Mouse (Mus musculus): ENCODE measurements at regions not wholly inside any gene's neighbourhood (a gene's known extent, or its start where the extent isn't known, plus 50 kb on each side); places are given as distances from the start of the nearest gene placed in this dataset.

DNA sequence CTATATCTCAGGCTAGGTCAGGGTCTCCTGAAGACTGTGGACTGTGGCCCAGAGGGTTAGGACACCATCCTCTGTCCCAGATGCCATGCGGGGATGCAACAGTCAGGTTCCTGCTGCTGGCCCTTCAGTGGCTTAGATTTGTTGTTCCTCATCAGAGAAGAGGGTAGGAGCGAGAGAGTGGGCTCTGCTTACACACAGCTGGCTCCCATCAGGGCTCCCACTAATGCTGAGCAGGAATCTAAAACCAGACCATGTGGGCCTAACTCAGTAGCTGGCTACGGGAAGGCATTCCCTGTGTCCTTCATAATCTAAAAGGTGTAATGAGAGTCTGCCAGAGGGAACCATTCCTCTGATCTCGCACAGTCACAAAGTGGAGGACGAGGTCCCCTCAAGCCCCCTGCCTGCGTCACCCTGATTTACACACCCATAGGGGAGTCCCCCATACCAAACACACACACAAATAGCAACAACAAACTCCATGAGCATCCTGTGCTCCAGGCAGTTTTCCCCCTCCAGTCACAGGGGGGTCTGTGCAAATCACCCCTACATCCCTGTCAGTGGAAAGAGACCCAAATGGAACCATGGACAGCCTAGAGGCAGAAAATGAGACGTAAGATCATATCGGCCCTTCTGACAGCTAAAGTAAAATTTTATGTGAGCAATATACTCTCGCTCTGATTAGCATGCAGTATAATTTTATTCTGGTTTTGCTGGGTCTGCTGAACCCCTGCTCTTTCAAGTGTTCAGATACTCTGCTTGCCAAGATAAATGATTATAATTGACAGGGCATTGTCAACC, 234.8 kb downstream of the 3110018I06Rik start:
- DNase-seq (ENCODE audit: low spot score in 2 of 2) = no peak

DNA sequence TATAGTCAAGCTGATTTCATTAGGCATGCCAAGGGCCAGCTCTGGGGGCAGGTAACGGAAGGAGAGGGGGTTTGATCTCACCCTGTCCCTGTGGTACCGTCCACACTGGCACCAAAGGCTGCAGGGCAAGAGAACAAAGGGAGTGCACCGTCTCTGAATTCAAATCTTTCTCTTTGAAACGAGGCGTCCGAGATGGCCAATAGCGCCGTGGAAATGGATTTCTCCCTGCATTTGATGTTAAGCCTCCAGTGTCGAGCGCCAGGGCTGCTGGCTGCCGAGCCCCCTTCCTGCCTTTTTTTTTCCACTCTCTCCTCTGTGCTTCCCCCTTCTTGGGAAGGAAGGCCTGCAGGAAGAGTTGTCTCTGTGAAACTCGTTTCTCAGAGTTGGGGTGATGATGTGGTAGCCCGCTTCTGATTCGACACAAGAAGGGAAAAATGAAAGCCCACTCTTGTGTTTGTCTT, 235.5 kb downstream of the 3110018I06Rik start:
- DNase-seq (ENCODE audit: low spot score in 2 of 2) = no peak

DNA sequence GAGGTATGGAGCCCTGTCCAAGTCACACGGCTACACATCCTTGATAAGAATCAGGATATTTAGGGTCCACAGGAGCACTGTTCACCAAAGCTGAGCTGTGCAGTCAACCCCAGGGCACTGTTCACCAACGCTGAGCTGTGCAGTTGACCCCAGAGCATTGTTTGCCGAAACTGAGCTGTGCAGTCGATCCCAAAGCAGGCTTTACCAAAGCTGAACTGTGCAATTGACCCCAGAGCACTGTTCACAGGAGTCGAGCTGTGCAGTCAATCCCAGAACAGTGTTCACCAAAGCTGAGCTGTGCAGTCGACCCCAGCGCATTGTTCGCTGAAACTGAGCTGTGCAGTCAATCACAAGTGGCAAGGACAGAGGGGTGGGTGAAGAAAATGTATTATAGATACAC, 236.0 kb downstream of the 3110018I06Rik start:
- no peak for DNase-seq (ENCODE audit: low spot score in 2 of 2)

DNA sequence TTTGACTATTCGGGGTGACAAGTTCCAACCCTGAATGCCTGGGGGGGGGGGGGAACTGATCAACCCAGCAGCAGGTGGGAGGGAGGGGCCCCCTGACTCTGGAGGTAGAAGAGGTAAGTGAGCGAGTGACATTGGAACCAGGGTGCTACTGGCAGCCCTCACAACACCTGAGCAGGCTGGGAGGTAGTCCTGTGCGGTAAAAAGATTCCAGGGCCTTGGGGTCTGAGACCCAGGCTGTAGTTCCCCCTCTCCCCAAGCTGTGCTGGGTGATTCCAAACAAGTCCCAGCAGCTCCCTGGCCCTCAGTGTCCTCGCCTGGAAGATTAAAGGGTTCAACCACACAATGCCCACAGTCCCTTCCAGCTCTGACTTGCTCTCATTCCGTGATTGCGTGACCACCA, 240.4 kb downstream of the 3110018I06Rik start:
- DNase-seq (ENCODE audit: low spot score in 2 of 2) = peak in 1 of 2 experiments; percentile 54

DNA sequence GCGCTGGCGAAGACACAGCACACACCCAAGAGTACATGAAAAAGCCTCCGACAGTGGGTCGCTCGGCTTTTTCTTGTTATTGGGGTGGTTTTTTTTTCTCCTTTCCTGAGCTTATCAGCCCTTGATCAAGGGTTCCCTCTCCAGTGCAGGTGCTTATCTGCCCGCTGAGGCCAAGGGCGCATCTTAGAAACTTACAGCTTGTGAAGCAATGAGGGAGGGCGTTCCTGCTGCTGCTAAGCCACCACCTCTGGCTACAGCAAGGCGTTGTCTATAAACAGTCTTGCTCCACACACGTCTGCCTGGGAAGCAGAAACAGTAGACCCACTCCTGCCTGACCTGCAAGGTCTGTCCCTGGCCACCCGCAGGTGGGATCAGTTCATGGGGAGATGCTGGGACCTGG, 240.9 kb downstream of the 3110018I06Rik start:
- no peak for DNase-seq (ENCODE audit: low spot score in 2 of 2)

DNA sequence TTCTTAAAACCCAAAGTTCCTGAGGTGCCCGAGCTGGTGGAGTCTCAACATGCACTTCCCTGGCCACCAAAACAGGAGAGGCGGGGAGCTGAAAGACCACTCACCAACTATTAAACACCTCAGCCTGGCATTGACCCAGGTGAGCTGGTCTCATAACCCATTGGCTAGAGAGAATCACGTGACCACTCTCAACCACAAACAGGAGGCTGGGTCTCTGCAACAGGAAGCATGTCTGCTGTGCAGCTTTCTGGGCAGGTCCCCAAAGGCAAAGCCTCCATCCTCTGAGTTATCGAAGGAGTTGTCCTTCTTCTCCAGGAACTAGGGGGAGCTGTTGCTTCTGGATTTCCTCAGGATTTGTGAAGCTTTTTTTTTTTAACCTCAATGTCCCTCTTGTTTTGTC, 242.5 kb downstream of the 3110018I06Rik start:
- no peak for DNase-seq (ENCODE audit: low spot score in 2 of 2)

DNA sequence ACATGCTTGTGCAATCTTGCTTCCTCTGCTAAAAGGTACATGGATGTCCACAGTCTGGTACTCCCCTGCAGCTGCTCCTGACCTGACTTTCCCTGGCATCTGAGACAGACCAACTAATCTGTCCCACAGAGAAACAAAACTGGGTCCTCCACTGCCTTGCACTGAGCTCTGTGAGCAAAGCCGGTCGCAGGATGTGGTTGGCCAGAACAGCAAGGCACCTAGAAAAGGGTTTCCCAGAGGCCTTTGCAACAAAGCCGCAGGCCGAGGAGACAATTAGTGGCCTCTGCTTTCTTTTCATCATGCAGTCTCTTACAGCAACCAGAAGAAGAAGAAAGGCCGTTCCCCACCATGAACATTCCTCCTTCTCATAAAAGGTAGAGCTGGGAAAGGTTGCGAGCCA, 246.1 kb downstream of the 3110018I06Rik start:
- DNase-seq (ENCODE audit: low spot score in 2 of 2) = peak in 1 of 2 experiments; percentile 42

DNA sequence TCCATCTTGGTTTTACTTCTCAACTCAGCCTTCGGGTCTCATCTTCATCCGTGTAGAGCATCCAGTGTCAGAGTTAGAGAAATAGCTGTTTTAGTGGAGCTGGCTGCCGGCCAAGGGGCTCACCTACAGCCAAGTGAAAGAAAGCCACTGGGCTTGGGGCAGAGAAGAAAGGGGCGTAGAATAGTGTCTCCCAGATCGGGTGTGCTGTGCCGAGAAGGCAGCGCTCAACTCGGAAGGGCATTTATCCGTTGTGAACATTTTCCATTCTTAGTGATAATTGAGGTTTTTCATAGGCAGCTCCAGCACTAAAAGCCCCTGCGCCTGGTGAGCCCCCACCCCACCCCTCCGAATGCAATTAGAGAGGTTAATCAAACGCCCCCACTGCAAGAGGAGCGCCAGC, 254.2 kb downstream of the 3110018I06Rik start:
- peak in 1 of 2 experiments; percentile 57 for DNase-seq (ENCODE audit: low spot score in 2 of 2)

DNA sequence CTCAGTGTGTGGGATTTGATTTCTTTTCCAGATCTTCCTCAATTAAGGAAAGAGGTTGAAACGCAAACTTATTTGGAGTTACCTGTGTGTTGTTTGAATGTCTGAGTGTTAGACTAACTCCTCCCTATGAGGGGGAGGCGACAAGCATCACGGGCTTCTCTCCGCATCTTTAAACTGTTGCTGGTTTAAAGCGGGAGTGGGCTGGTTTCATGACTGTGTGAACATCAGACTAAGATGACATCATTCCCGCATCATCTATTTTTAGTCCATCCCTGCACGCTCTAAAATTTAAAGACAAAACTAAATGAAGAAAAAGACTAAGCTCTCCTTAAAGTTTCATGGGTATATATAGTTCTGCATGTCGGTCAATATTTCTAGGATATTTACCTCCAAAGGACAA, 256.4 kb downstream of the 3110018I06Rik start:
- peak in 1 of 2 experiments; percentile 49 for DNase-seq (ENCODE audit: low spot score in 2 of 2)

DNA sequence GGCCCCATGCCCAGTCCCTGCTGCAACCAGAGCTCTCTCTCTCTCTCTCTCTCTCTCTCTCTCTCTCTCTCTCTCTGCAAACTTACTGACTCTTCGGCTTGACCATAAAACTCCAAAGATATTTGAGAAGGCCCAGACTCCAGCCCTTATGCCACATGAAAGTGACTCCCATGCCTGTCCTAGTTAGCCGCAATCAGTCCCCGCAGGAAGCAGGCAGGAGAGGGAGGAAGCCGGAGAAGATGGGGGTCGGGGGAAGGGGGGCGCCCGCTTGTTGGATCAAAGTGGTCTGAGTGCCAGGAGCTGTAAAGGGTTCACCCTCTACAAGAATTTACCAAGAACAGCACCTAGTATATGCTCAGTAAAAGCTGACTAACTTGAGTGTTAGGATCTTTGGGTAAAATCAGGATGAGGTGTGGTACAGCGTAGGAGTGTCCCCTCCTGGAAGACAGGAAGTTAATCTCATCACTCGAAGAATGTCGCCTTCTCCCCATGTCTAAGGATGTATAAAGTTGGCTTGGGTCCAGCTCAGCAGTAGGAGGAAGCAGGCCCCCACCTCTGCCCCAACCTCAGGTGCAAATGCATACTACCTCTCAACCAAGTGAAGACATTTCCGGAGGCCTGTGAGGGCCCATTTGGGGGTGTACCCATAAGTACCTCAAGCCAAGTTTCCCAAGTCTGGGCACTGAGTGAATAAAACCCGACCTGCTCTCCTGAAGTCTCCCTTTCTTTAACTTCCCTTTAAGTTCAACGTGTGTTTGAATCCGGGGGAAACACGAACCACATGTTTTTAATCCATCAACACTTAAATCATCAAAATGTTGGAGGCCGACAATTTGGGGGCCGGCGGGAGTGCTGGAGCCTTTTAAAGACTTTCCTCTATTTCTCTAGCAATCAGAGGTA, 254.7 kb downstream of the Bcl11b start:
- peak in 1 of 2 experiments; percentile 55 for DNase-seq (ENCODE audit: low spot score in 2 of 2)

DNA sequence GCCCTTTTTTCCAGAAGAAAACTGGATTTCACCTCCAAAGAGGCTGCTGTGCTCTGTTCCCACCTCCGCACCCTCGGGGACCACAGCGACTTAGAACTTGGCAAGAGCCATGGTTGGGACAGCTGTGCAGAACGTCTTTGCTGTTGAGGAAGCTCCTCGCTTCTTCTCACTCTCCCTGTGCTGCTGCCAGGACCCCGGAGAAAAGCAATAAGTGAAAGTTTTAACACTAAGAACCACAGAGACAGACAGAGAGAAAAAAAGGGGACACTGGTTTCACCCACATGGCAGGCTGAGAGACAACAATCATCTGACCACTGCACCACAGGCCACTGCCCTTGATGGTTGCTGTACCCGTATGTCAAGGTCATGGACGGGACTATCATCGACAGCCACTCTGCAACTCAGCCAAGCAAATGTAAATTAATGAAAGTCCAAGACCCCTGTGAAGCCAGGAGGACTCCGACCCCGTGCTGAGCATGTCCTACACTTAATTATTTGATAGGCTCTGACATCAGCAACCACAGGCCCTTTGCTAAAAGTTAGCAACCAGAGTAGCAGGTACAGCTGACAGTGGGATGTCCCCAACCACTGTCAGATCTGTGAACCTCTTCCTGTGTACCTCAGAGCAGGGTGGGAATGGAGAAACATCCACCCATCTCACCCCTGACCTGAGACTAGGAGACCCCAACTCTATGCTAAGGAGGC, 253.9 kb downstream of the Bcl11b start:
- no peak for DNase-seq (ENCODE audit: low spot score in 2 of 2)

DNA sequence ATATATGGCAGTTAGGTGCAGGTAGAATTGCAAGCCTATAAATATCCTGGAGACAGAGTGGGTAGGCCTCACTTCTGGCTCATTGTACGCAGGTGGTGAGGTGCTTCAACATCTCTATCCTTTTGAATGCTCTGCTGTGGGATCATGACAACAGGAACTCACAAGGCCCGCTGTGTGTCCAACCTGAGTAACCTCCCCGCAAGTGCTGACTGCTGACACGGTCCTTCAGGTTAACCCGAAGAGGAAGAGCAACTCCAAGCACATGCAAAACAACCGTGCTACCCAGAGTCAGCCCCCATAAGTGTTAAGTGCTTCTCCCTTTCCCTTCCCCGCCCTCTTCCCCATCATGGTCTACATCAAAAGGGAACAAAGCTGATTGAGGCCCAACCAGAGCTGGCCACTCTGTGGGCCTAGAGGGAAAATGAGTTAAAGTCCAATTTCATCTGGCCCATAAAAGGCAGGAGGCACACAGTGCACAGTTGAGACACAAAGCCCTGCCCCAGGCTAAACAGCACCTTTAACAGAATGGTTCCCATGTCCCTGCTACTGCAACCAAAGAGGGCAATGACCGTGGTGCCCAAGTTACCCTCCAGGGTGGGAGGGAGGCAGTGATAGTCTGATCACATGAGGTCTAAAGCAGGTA, 253.0 kb downstream of the Bcl11b start:
- DNase-seq (ENCODE audit: low spot score in 2 of 2) = peak in 1 of 2 experiments; percentile 54

DNA sequence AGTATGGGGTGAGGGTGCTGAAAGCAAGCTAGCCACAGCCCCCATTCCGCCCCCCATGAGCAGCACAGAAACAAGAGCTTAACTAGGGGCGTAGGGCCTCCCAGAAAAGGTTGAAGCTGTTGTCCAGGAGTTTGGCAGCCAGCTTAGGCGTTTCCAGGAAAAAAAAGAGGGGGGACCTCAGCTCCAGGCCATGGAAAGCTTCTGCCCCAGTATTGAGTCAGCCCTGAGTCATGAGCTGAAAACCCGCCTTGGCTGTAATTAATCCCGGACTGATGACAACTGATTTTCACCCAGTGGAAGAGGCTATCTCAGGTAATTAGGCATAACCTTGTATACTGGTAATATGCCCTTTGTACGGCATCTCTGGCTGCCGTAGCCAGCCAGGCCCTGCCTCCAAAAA, 251.3 kb downstream of the Bcl11b start:
- peak in 1 of 2 experiments; percentile 57 for DNase-seq (ENCODE audit: low spot score in 2 of 2)

DNA sequence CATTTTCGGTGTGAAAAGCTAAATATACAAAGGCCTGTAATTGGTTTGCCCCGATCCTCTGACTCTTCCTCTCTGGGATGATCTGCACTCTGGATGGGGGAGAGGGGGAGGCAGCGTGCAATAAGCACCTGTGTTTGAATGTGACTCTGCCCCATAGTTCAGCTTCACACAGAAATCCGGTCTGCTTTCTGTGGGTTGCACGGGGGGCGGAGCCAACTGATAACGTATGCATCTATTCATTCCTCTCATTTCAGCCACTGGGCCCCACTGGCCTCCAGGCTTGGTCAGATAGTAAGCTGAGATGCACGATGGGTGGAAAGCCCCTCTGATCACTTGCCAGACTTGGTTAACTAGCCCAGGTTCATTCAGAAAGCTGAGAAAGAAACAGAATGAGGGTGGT, 250.8 kb downstream of the Bcl11b start:
- no peak for DNase-seq (ENCODE audit: low spot score in 2 of 2)

DNA sequence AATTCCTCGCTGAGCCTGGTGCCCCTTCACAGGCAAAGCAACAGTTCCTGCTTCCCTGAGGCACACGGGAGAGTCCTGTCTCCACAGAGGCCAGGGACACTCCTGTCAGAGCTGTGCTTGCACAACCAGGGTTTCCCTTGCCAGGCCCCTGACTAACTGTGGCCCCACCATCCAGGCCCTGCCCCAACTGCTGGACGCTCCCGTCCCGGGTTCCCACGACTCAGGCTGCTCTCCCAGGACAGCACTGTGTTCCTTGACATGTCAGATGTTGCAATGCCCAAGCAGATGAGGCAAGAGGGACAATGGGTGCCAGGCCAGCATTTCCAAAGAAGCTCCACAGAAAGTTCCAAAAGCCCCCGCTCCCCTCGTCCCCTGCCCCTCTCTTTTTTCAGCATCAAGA, 250.4 kb downstream of the Bcl11b start:
- DNase-seq (ENCODE audit: low spot score in 2 of 2) = peak in 1 of 2 experiments; percentile 37

DNA sequence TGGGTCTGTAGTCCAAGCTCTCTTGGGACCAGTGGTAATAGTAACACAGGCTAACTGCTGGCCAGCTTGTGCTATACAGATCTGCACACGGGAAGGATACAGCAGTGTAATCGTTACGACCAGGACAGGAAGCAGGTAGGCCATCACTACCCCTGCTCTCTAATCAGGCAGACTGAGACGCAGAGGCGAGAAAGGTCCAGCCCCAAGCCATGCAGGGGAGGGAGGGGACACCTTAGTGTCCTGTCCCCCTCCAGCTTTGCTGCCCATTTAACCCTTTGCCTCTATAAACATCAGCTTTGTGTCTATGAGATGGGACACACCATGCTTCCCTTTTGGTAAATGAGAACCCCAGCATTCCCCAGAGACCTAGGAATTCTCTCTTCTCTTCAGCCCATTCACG, 249.9 kb downstream of the Bcl11b start:
- no peak for DNase-seq (ENCODE audit: low spot score in 2 of 2)

DNA sequence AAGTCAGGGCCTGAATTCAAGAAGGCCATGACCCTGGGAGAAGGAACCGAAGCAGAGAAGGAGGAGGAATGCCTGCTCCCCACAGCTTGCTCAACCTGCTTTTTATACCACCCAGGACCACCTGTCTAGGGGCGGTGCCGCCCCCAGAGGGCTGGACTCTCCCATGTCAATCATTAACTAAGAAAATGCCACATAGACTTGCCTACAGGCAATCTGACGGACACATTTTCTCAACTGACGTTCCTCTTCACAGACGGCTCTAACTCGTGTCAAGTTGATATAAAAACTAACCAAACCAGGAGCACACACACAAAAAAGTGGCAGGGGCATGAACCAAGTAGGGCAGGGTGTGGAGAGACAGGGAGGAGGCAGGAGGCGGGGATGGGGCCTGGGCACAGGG, 248.5 kb downstream of the Bcl11b start:
- DNase-seq (ENCODE audit: low spot score in 2 of 2) = no peak

DNA sequence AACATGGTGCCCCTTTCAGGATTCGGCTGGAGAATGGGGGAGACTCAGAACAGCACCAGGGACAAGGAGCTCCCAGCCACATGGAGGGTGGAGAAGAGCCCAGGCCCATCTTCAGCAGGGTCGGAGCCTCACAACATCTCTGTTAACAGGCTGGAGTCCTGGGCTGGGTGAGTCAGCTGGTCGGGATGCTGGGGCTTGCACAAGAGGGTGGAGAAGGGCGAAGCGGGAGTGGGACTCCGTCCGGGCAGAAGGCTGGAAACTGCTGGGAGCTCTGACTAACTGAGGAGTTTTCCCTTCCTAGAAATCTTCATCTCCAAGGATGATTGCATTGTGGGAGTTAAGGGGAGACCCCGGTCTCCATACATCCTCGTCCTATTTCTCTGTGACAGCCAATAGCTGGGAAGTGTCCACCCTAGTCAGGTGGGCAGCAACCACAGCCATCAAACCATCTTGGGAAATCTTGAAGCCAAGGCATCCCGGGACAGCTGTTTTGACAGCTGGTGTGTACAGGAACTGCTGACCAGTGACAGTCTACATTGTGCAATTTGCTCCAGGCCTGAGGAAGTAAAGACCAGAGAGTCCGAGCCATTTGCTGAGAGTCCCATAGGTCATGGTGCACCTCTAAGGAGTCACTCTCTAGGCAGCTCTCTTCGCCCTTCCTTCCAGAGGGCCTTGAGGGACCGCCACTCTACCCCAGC, 247.4 kb downstream of the Bcl11b start:
- DNase-seq (ENCODE audit: low spot score in 2 of 2) = no peak

DNA sequence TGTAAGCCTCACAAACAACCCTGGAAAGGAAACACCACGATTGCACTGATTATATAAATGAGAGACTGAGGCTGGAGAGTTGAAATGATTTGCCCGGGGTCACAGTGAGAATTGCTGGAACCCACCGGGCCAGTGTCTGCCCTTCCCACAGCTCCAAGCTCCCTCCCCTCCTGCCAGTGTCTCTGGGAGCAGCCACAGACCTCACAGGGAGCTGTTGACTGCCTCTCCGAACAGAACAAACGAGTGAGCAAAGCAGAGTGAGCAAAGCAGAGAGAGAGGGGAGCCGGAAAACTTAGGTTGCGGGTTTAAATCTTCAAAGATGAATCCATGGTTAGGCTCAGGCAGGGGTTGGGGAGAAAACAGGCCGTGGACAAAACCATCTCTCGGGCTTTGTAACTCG, 246.2 kb downstream of the Bcl11b start:
- no peak for DNase-seq (ENCODE audit: low spot score in 2 of 2)

DNA sequence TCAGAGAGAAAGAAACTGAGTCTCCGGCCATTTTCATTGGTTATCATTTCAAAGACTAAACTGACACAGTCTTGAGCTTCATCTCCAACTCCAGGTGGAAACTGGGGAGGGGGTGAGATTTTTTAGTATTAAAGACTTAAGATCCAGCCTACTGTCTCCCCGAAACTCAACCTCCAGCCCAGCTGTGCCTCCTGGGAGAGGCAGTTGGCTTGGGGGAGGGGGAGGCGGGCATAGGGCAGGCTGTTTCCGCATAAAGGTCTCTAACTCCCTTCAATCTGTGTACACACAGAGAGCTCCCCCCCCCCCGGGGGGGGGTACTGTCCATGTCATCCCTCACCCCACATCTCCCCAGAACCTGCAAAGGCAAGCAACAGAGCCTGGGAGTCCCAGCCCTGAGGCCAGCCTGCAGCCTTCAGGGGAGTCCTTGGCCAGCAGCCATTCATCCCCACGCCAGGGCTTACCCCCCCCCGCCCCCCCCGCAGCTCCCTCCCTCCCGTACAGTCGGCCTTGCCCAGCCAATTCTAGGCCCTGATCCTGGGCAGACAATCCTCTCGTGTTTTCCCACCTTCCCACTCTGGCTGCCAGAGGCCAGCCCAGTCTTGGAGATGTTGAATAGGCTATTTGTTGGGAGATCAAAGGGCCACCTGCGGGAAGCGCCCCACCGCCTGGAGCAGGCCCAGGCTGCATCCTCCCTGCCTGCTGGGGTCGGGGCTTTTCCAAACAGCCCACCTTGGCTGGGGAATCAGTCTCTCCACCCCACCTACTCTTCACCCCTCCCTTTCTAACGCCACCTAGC, 245.2 kb downstream of the Bcl11b start:
- no peak for DNase-seq (ENCODE audit: low spot score in 2 of 2)
